Mouse (Mus musculus): ENCODE results near the gene Rnf144a. TPM values are rescaled to one million over a fixed set of nuclear protein-coding genes. Genes with fewer than 3 reads are reported as not detected.

Gene Rnf144a
- polyA plus RNA-seq, 1 experiment = 22.9 TPM

DNA sequence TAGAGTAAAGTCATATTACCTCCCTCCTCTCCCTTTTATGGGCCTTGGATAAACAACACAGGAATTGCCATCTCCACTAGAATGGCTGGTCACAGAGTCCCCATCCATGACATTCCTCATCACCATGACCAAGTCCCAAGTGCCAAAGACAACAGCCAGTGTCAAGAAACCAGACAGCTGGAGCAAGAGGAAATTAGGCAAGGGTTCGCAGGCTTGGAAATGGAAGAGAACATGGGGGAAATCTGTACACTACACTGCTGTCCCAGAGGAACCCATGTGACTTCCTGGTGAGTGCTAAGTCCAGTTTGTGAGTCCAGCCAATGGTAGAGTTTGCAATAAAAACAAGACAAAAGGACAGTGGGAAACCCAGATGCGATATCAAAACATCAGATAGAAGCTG lies 47.7 kb downstream of the Rnf144a start:
- Histone ChIP-seq H3K27ac (replicated peaks; ENCODE audit: low read depth, low read length) (peak overlapping the region; percentile 78), H3K4me1 (ENCODE audit: control insufficient read depth, insufficient read depth, insufficient read length, low read length) (peaks cover 49% of the 10 kb centered on the region), H3K4me3 (ENCODE audit: insufficient read depth, low read depth, low read length) (no peak overlapping the region)

GRCm38 (mm10) chr12:26366372-26366771 lies 48.7 kb downstream of the Rnf144a start:
- Histone ChIP-seq H3K4me1 (ENCODE audit: control insufficient read depth, insufficient read depth, insufficient read length, low read length) (peaks cover 47% of the 10 kb centered on the region), H3K4me3 (ENCODE audit: insufficient read depth, low read depth, low read length) (no peak overlapping the region), H3K27ac (replicated peaks; ENCODE audit: low read depth, low read length) (peak overlapping the region; percentile 78)

GRCm38 (mm10) chr12:26365531-26366315 lies 49.3 kb downstream of the Rnf144a start:
- Histone ChIP-seq H3K4me3 (ENCODE audit: insufficient read depth, low read depth, low read length) (no peak overlapping the region), H3K27ac (replicated peaks; ENCODE audit: low read depth, low read length) (0 out of 2 replicates have a peak overlapping the region, but pooled peaks have one; percentile 9), H3K4me1 (ENCODE audit: control insufficient read depth, insufficient read depth, insufficient read length, low read length) (peaks cover 46% of the 10 kb centered on the region)

- peaks cover 48% of the 10 kb centered on the region for H3K4me1 ChIP-seq (ENCODE audit: control insufficient read depth, insufficient read depth, insufficient read length, low read length)
- 0 out of 2 replicates have a peak overlapping the region, but pooled peaks have one; percentile 5 for H3K27ac ChIP-seq (replicated peaks; ENCODE audit: low read depth, low read length)
- no peak overlapping the region for H3K4me3 ChIP-seq (ENCODE audit: insufficient read depth, low read depth, low read length)
Measured at GRCm38 (mm10) chr12:26364822-26365221, 50.2 kb downstream of the Rnf144a start.

DNA sequence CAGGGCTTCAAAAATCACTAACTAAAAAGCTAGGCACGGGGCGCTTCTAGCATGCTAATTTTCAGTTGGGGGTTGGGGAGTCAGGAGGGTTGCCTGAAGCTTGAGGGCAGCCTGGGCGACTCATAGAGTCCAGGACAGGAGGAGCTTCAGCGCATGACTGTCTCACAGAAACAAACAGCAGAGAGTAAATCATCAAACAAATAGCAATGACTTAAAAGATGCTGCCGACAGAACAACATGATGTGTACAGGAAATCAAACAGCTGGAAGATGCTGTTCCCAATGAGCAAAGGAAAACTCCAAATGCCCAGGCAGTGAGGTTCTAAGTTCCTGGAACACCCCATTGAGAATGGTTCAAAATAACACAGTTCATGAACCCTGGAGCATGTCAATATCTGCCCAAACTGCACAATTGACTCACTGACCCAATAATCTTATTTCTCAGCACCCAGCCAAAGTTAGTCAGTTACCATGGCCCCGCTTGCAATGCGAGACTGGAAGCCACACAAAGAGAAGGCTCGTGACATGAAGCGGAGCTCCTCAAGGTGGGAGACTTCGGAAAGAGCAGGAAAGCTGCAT lies 54.0 kb downstream of the Rnf144a start:
- Histone ChIP-seq H3K4me3 (ENCODE audit: insufficient read depth, low read depth, low read length) (no peak overlapping the region), H3K4me1 (ENCODE audit: control insufficient read depth, insufficient read depth, insufficient read length, low read length) (peaks cover 34% of the 10 kb centered on the region), H3K27ac (replicated peaks; ENCODE audit: low read depth, low read length) (no peak overlapping the region)

DNA sequence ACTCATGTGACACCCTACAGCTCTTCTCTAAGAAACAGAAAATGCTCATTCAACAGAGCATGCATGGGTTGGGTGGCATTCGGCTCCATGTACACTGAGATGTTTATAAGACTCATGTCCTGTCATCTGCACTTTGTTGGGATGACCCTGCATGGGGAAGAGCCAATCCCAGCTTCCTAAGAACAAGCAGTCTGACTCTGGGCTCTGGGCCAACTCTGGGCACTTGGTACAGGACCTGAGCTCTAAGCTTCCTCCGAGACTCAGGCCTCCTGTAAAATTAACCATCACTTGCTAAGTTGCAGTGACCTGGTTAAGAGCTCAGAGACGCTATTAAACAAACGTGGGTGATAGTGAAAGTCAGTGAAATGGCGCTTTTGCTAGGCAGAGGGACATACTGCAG lies 55.2 kb downstream of the Rnf144a start:
- peaks cover 29% of the 10 kb centered on the region for H3K4me1 ChIP-seq (ENCODE audit: control insufficient read depth, insufficient read depth, insufficient read length, low read length)
- no peak overlapping the region for H3K27ac ChIP-seq (replicated peaks; ENCODE audit: low read depth, low read length)
- H3K4me3 ChIP-seq (ENCODE audit: insufficient read depth, low read depth, low read length) = no peak overlapping the region

- no peak overlapping the region for H3K4me3 ChIP-seq (ENCODE audit: insufficient read depth, low read depth, low read length)
Measured at GRCm38 (mm10) chr12:26359241-26359640, 55.8 kb downstream of the Rnf144a start.

GRCm38 (mm10) chr12:26357246-26357645 lies 57.8 kb downstream of the Rnf144a start:
- Histone ChIP-seq H3K27ac (replicated peaks; ENCODE audit: low read depth, low read length) (peak overlapping the region; percentile 1), H3K4me3 (ENCODE audit: insufficient read depth, low read depth, low read length) (no peak overlapping the region)

More at GRCm38 (mm10) chr12:26359241-26359640, 55.8 kb downstream of the Rnf144a start:
- Histone ChIP-seq H3K4me1 (ENCODE audit: control insufficient read depth, insufficient read depth, insufficient read length, low read length) (peaks cover 28% of the 10 kb centered on the region), H3K27ac (replicated peaks; ENCODE audit: low read depth, low read length) (no peak overlapping the region)

GRCm38 (mm10) chr12:26356191-26356590 lies 58.9 kb downstream of the Rnf144a start:
- Histone ChIP-seq H3K4me1 (ENCODE audit: control insufficient read depth, insufficient read depth, insufficient read length, low read length) (peaks cover 27% of the 10 kb centered on the region), H3K4me3 (ENCODE audit: insufficient read depth, low read depth, low read length) (no peak overlapping the region), H3K27ac (replicated peaks; ENCODE audit: low read depth, low read length) (peak overlapping the region; percentile 74)

More at GRCm38 (mm10) chr12:26357246-26357645, 57.8 kb downstream of the Rnf144a start:
- H3K4me1 ChIP-seq (ENCODE audit: control insufficient read depth, insufficient read depth, insufficient read length, low read length) = peaks cover 23% of the 10 kb centered on the region

- no peak overlapping the region for H3K4me3 ChIP-seq (ENCODE audit: insufficient read depth, low read depth, low read length)
- H3K27ac ChIP-seq (replicated peaks; ENCODE audit: low read depth, low read length) = peak overlapping the region; percentile 61
- peaks cover 29% of the 10 kb centered on the region for H3K4me1 ChIP-seq (ENCODE audit: control insufficient read depth, insufficient read depth, insufficient read length, low read length)
Measured at GRCm38 (mm10) chr12:26351321-26351720, 63.7 kb downstream of the Rnf144a start.

DNA sequence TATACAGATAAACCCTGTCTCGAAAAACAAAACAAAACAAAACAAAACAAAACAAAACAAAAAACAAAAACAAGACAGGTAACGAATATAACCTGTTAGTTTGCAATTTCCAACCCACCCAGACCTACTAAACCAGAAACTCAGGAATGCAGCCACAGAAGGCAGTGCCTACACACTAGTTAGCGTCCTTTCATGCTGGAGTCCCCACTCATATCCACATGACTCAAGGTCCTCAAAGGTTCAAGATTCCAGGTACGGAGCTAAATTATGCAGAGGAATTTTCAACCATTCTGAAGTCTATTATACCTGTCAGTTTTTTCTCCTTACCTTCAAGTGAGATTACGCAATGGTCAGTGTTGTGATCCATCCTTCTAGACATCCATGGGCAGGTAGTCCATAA lies 70.6 kb downstream of the Rnf144a start:
- H3K27ac ChIP-seq (replicated peaks; ENCODE audit: low read depth, low read length) = no peak overlapping the region
- no peak overlapping the region for H3K4me3 ChIP-seq (ENCODE audit: insufficient read depth, low read depth, low read length)
- peaks cover 18% of the 10 kb centered on the region; the same call in 1 of the 2 replicates for H3K4me1 ChIP-seq (ENCODE audit: control insufficient read depth, insufficient read depth, insufficient read length, low read length)

- Histone ChIP-seq H3K4me1 (ENCODE audit: control insufficient read depth, insufficient read depth, insufficient read length, low read length) (peaks cover 18% of the 10 kb centered on the region; the same call in 1 of the 2 replicates), H3K4me3 (ENCODE audit: insufficient read depth, low read depth, low read length) (no peak overlapping the region), H3K27ac (replicated peaks; ENCODE audit: low read depth, low read length) (peak overlapping the region; percentile 70)
Measured at GRCm38 (mm10) chr12:26343131-26343530, 71.9 kb downstream of the Rnf144a start.

DNA sequence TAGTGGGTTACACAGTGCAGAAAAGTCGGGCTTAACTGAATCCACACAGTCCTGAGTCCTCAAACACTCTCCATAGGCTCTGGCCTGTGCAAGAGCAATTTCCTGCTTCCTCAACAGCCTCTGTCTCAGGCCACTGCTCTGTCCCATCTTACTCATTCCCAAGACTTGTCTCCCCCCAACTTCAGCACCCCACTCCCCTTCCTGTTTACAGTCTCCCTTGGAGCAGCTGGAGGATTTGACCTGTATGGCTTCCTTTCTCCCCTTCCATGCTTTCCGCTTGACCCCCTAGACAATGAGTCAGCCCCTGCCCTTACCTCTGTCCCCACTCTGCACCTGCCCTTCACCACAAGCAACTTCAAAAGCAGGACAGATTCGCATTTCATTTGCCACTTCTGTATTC lies 72.4 kb downstream of the Rnf144a start:
- Histone ChIP-seq H3K4me1 (ENCODE audit: control insufficient read depth, insufficient read depth, insufficient read length, low read length) (peaks cover 16% of the 10 kb centered on the region; the same call in 1 of the 2 replicates), H3K4me3 (ENCODE audit: insufficient read depth, low read depth, low read length) (no peak overlapping the region), H3K27ac (replicated peaks; ENCODE audit: low read depth, low read length) (peak overlapping the region; percentile 59)

GRCm38 (mm10) chr12:26342086-26342485 lies 73.0 kb downstream of the Rnf144a start:
- Histone ChIP-seq H3K4me3 (ENCODE audit: insufficient read depth, low read depth, low read length) (no peak overlapping the region), H3K27ac (replicated peaks; ENCODE audit: low read depth, low read length) (peak overlapping the region; percentile 59), H3K4me1 (ENCODE audit: control insufficient read depth, insufficient read depth, insufficient read length, low read length) (peaks cover 14% of the 10 kb centered on the region; the same call in 1 of the 2 replicates)

DNA sequence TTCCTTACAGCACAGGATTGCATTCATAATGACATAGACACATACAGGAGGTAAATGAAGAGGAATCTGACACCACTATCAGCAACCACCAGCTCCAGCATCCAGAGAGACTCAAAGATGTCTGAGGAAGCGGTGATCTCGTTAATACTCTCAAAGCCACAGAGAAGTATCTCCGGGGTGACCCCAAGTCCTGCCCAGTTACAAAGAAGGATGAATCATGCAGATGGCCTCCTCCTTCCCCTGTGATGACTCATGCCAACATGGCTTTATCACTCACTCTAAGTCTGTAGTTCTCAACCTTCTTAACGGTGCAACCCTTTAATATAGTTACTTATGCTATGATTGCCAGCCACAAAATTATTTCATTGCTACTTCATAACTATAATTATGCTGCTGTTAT lies 74.4 kb downstream of the Rnf144a start:
- no peak overlapping the region for H3K4me3 ChIP-seq (ENCODE audit: insufficient read depth, low read depth, low read length)
- H3K4me1 ChIP-seq (ENCODE audit: control insufficient read depth, insufficient read depth, insufficient read length, low read length) = peaks cover 19% of the 10 kb centered on the region; the same call in 1 of the 2 replicates
- H3K27ac ChIP-seq (replicated peaks; ENCODE audit: low read depth, low read length) = no peak overlapping the region
